In the genomic region with DNA sequence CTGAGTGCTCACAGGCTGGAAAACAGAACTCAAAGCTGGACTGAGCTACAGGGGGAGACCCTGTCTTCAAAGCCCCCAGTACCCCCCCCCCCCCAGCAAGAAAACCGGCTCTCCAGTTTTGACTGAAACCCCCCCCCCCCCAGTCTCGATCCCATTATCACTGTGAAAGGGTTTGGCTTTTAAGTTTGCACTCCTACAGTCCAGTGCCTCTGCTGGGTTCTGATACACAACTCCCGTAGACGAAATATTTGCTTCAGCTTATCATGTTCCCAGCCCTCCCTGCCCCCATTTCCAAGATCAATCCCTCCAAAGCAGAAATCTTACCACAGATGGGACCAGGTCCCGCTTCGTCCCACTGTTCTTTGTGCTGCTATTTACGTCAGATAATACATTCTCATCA, we compare ENCODE assay signal across 8 mouse cellular contexts. TPM values are rescaled to one million over a fixed set of nuclear protein-coding genes. Genes with fewer than 3 reads are reported as not detected.
A peak's percentile ranks its signal among the peaks of the same experiment; 100 is the strongest.
DNase-seq lines count a peak whose midpoint lies in the region; ATAC-seq and TF ChIP-seq lines count a peak whose summit lies in the region.

No protein-coding gene starts in this region.

- 26% methylated on average over 7 of the region's 7 CpGs for WGBS in heart, embryonic 12.5 days
- 62% methylated on average over 7 of the region's 7 CpGs for WGBS in hindbrain, embryonic 10.5 days
- 73% methylated on average over 5 of the region's 7 CpGs for WGBS in liver, postnatal 0 days (ENCODE audit: insufficient replicate concordance)

- peaks cover 22% of the 10 kb centered on the region for H3K4me1 ChIP-seq in heart, embryonic 12.5 days (replicated peaks)
- H3K4me1 ChIP-seq in E14TG2a.4 (replicated peaks; ENCODE audit: low read depth, low read length) = peaks cover 53% of the 10 kb centered on the region
- H3K4me1 ChIP-seq in hindbrain, embryonic 10.5 days (replicated peaks) = peaks cover 20% of the 10 kb centered on the region
- peaks cover 8% of the 10 kb centered on the region for H3K4me1 ChIP-seq in liver, postnatal 0 days (ENCODE audit: insufficient read depth)

- H3K4me2 ChIP-seq in heart, embryonic 12.5 days = peak overlapping the region; percentile 71
- H3K4me2 ChIP-seq in liver, postnatal 0 days (ENCODE audit: low read depth, low read length) = peak overlapping the region; percentile 44; the same call in 1 of the 2 replicates

- H3K27me3 ChIP-seq in heart, embryonic 12.5 days (replicated peaks) = 0 out of 2 replicates have a peak, but pooled peaks cover 4% of the 10 kb centered on the region
- H3K27me3 ChIP-seq in E14TG2a.4 (ENCODE audit: insufficient read depth, low read length) = no peaks in the 10 kb centered on the region
- H3K27me3 ChIP-seq in hindbrain, embryonic 10.5 days (ENCODE audit: insufficient read depth, poor library complexity, severe bottlenecking) = no peaks in the 10 kb centered on the region
- H3K27me3 ChIP-seq in liver, postnatal 0 days (ENCODE audit: insufficient read depth, low read length) = no peaks in the 10 kb centered on the region

- no peak for DNase-seq in heart, postnatal 4 days
- no peak for DNase-seq in hindbrain, embryonic 10.5 days (ENCODE audit: low spot score)
- no peak for DNase-seq in liver, postnatal 0 days
- DNase-seq in cerebellum, adult 9-11 months = no peak
- DNase-seq in layer of hippocampus, postnatal 10 days (ENCODE audit: low spot score in 2 of 2) = no peak
- no peak for DNase-seq in MN1 (ENCODE audit: low spot score)

- H3K36me3 ChIP-seq in heart, embryonic 12.5 days = no peaks in the 10 kb centered on the region
- peaks cover 77% of the 10 kb centered on the region for H3K36me3 ChIP-seq in E14TG2a.4 (ENCODE audit: insufficient read depth, low read length)
- peaks cover 10% of the 10 kb centered on the region for H3K36me3 ChIP-seq in hindbrain, embryonic 10.5 days
- H3K36me3 ChIP-seq in liver, postnatal 0 days (replicated peaks; ENCODE audit: insufficient read depth, low read length) = no peaks in the 10 kb centered on the region

- no peaks in the 10 kb centered on the region for H3K9me3 ChIP-seq in heart, embryonic 12.5 days (replicated peaks)
- no peaks in the 10 kb centered on the region for H3K9me3 ChIP-seq in E14TG2a.4 (ENCODE audit: low read length)
- H3K9me3 ChIP-seq in hindbrain, embryonic 10.5 days = no peaks in the 10 kb centered on the region
- no peaks in the 10 kb centered on the region for H3K9me3 ChIP-seq in liver, postnatal 0 days (ENCODE audit: low read length)

- TF ChIP-seq EP300 in liver, postnatal 0 days (IDR thresholded peaks at IDR 0.05; ENCODE audit: low read depth) = no peak

- H3K27ac ChIP-seq in heart, embryonic 12.5 days (ENCODE audit: poor library complexity, severe bottlenecking) = no peak overlapping the region
- peak overlapping the region; percentile 79 for H3K27ac ChIP-seq in hindbrain, embryonic 10.5 days
- no peak overlapping the region for H3K27ac ChIP-seq in liver, postnatal 0 days (ENCODE audit: low read depth)

- peak overlapping the region; percentile 38; the same call in 1 of the 2 replicates for H3K4me3 ChIP-seq in heart, embryonic 12.5 days
- peak overlapping the region; percentile 41; the same call in 1 of the 2 replicates for H3K4me3 ChIP-seq in E14TG2a.4 (replicated peaks; ENCODE audit: low read length)
- H3K4me3 ChIP-seq in hindbrain, embryonic 10.5 days = 0 out of 2 replicates have a peak overlapping the region, but pooled peaks have one; percentile 35
- H3K4me3 ChIP-seq in liver, postnatal 0 days (ENCODE audit: low read depth, low read length) = no peak overlapping the region

- peak overlapping the region; percentile 55; the same call in 1 of the 2 replicates for H3K9ac ChIP-seq in heart, embryonic 12.5 days
- no peak overlapping the region for H3K9ac ChIP-seq in liver, postnatal 0 days (replicated peaks)

- ATAC-seq in heart, embryonic 12.5 days (ENCODE audit: insufficient number of reproducible peaks, low FRiP score) = no peak
- no peak for ATAC-seq in liver, postnatal 0 days

- no peak for TF ChIP-seq CTCF in E14TG2a.4 (conservative IDR thresholded peaks at IDR 0.05; ENCODE audit: low read length)
- no peak for TF ChIP-seq CTCF in liver, postnatal 0 days (IDR thresholded peaks at IDR 0.05; ENCODE audit: low read depth)

RNA-seq across cellular contexts. Expression of gene Gtf2a1, which starts 50.8 kb away (rescaled TPM):
- polyA plus RNA-seq in heart, embryonic 12.5 days (2016; fragmentation: Nextera tagmentation; extraction: Ambion mirVana) = 44.5 and 45.5 TPM in 2 replicates
- 10 to 100 TPM; 32.6 to 33.3 TPM for total RNA-seq in heart, postnatal 4 days (2021)
- polyA plus RNA-seq in hindbrain, embryonic 10.5 days (2016; fragmentation: Nextera tagmentation; extraction: Ambion mirVana) = 61.5 and 62.8 TPM in 2 replicates
- polyA plus RNA-seq in liver, postnatal 0 days (2015; fragmentation: Nextera tagmentation; extraction: Ambion mirVana) = 11.4 and 13.4 TPM in 2 replicates
- 10 to 100 TPM; 42.1 to 50.1 TPM for total RNA-seq in layer of hippocampus, postnatal 10 days (2021)
